ENCODE assay signal across 22 mouse cellular contexts in genomic region chr16:87604002-87604401, GRCm38 (mm10). TPM values are rescaled to one million over a fixed set of nuclear protein-coding genes. Genes with fewer than 3 reads are reported as not detected.
DNase-seq lines count a peak whose midpoint lies in the region; ATAC-seq and TF ChIP-seq lines count a peak whose summit lies in the region.
"Had no signal": no experiment of that assay in that cellular context is flagged by ENCODE, and none has a peak within 500 bp of the region (broad histone marks: within the 10 kb centered on the region; RNA-seq: fewer than 3 reads in every experiment).

No protein-coding gene starts in this region.

- H3K4me1 ChIP-seq in E14TG2a.4 (replicated peaks; ENCODE audit: low read depth, low read length) (peaks cover 44% of the 10 kb centered on the region), ES-Bruce4 (ENCODE audit: control insufficient read depth, insufficient read depth, low read length) (peaks cover 2% of the 10 kb centered on the region)
- H3K4me1 ChIP-seq in intestine, embryonic 15.5 days (replicated peaks), result peaks cover 8% of the 10 kb centered on the region
- H3K4me1 ChIP-seq in midbrain, embryonic 10.5 days, result no peaks in the 10 kb centered on the region
- H3K4me1 ChIP-seq: embryonic facial prominence, embryonic 13.5 days; forebrain, embryonic 13.5 days; hindbrain, embryonic 10.5 days had no signal

- no peaks in the 10 kb centered on the region for H3K9me3 ChIP-seq in E14TG2a.4 (ENCODE audit: low read length)
- H3K9me3 ChIP-seq in ES-Bruce4 (replicated peaks; ENCODE audit: control insufficient read depth, insufficient read depth, low read length, poor library complexity, severe bottlenecking), result no peaks in the 10 kb centered on the region
- H3K9me3 ChIP-seq in intestine, embryonic 15.5 days, result no peaks in the 10 kb centered on the region
- H3K9me3 ChIP-seq in midbrain, embryonic 10.5 days (replicated peaks), result no peaks in the 10 kb centered on the region
- H3K9me3 ChIP-seq: embryonic facial prominence, embryonic 13.5 days; forebrain, embryonic 13.5 days; heart, embryonic 12.5 days; hindbrain, embryonic 10.5 days had no signal

- H3K36me3 ChIP-seq in E14TG2a.4 (ENCODE audit: insufficient read depth, low read length) (no peaks in the 10 kb centered on the region), ES-Bruce4 (ENCODE audit: control insufficient read depth, insufficient read depth, low read length, poor library complexity, severe bottlenecking) (no peaks in the 10 kb centered on the region)
- H3K36me3 ChIP-seq in intestine, embryonic 15.5 days, result no peaks in the 10 kb centered on the region
- H3K36me3 ChIP-seq in midbrain, embryonic 10.5 days, result no peaks in the 10 kb centered on the region
- H3K36me3 ChIP-seq: embryonic facial prominence, embryonic 13.5 days; heart, embryonic 12.5 days; hindbrain, embryonic 10.5 days had no signal

- H3K4me3 ChIP-seq in E14TG2a.4 (replicated peaks; ENCODE audit: low read length) (peak overlapping the region; percentile 29; the same call in 1 of the 2 replicates), ES-Bruce4 (ENCODE audit: low read depth, low read length) (no peak overlapping the region)
- H3K4me3 ChIP-seq in intestine, embryonic 15.5 days (replicated peaks), result no peak overlapping the region
- no peak overlapping the region for H3K4me3 ChIP-seq in midbrain, embryonic 10.5 days
- H3K4me3 ChIP-seq: embryonic facial prominence, embryonic 13.5 days; forebrain, embryonic 13.5 days; heart, embryonic 12.5 days; hindbrain, embryonic 10.5 days had no signal

- WGBS in intestine, embryonic 15.5 days, result 52% methylated on average over 9 of the region's 9 CpGs
- WGBS in midbrain, embryonic 10.5 days, result 90% methylated on average over 9 of the region's 9 CpGs

- no peak for TF ChIP-seq CTCF in E14TG2a.4 (conservative IDR thresholded peaks at IDR 0.05; ENCODE audit: low read length)
- no peak for TF ChIP-seq CTCF in ES-Bruce4 (IDR thresholded peaks at IDR 0.05; ENCODE audit: low read depth, low read length)

- TF ChIP-seq POLR2A in ES-Bruce4 (IDR thresholded peaks at IDR 0.05; ENCODE audit: insufficient read depth, low read length), result no peak

- no peak overlapping the region for H3K9ac ChIP-seq in ES-Bruce4 (ENCODE audit: low read depth, poor library complexity, severe bottlenecking)
- H3K9ac ChIP-seq in intestine, embryonic 15.5 days, result no peak overlapping the region
- H3K9ac ChIP-seq: embryonic facial prominence, embryonic 13.5 days; forebrain, embryonic 13.5 days; forebrain, postnatal 0 days; heart, embryonic 12.5 days; hindbrain, embryonic 14.5 days had no signal

- H3K27me3 ChIP-seq in E14TG2a.4 (ENCODE audit: insufficient read depth, low read length) (0 out of 2 replicates have a peak, but pooled peaks cover 2% of the 10 kb centered on the region), ES-Bruce4 (ENCODE audit: control insufficient read depth, insufficient read depth, low read length, poor library complexity, severe bottlenecking) (no peaks in the 10 kb centered on the region)
- no peaks in the 10 kb centered on the region for H3K27me3 ChIP-seq in intestine, embryonic 15.5 days (replicated peaks)
- no peaks in the 10 kb centered on the region for H3K27me3 ChIP-seq in midbrain, embryonic 10.5 days (ENCODE audit: low read depth, poor library complexity, severe bottlenecking)
- H3K27me3 ChIP-seq: embryonic facial prominence, embryonic 13.5 days; forebrain, embryonic 13.5 days; heart, embryonic 12.5 days had no signal

- ATAC-seq in intestine, embryonic 15.5 days, result peak; percentile 18; the same call in 1 of the 2 replicates
- peak; percentile 12; the same call in 1 of the 2 replicates for ATAC-seq in megakaryocyte progenitor cell, adult 5-6 weeks (replicated peaks; ENCODE audit: poor library complexity)
- no peak for ATAC-seq in inflammation-experienced regulatory T-cells, adult 6 months
- ATAC-seq: forebrain, embryonic 13.5 days; forebrain, postnatal 0 days had no signal

- peak overlapping the region; percentile 52 for H3K27ac ChIP-seq in ES-Bruce4 (ENCODE audit: insufficient read depth, low read length)
- no peak overlapping the region for H3K27ac ChIP-seq in intestine, embryonic 15.5 days
- no peak overlapping the region for H3K27ac ChIP-seq in midbrain, embryonic 10.5 days (replicated peaks)
- H3K27ac ChIP-seq: embryonic facial prominence, embryonic 13.5 days; forebrain, embryonic 13.5 days; hindbrain, embryonic 10.5 days; hindbrain, embryonic 14.5 days had no signal

- no peak for DNase-seq in retina, embryonic 14.5 days (ENCODE audit: low spot score)
- DNase-seq in cerebellum, adult 11-12 months, result no peak
- no peak for DNase-seq in midbrain, embryonic 10.5 days (ENCODE audit: low spot score)
- DNase-seq: adrenal gland, postnatal 10 days; cerebellum, adult 11 months; cerebellum, adult 9-10 months; cerebellum, postnatal 25 days; forebrain, postnatal 0 days; gastrocnemius, postnatal 25 days had no signal

- no peak overlapping the region for H3K4me2 ChIP-seq in intestine, embryonic 15.5 days (replicated peaks)
- H3K4me2 ChIP-seq: embryonic facial prominence, embryonic 13.5 days; forebrain, embryonic 13.5 days; hindbrain, embryonic 14.5 days had no signal

- TF ChIP-seq EP300 in ES-Bruce4 (IDR thresholded peaks at IDR 0.05; ENCODE audit: insufficient read depth, low read depth, low read length), result no peak

RNA-seq across cellular contexts. Expression of gene Map3k7cl, which starts 50.9 kb away (rescaled TPM):
- not detected in 2 replicates for polyA plus RNA-seq in ES-Bruce4 (2011; ENCODE audit: insufficient read depth, insufficient read length, low read depth, missing spikeins)
- 0.53 and 0.62 TPM in 2 replicates for polyA plus RNA-seq in intestine, embryonic 15.5 days (2015; fragmentation: Nextera tagmentation; extraction: Ambion mirVana)
- not detected in 2 replicates for total RNA-seq in megakaryocyte progenitor cell, adult 5-6 weeks (2015)
- not detected in 2 replicates for total RNA-seq in megakaryocyte progenitor cell, adult 5-6 weeks (2017)
- not detected for polyA plus RNA-seq in inflammation-experienced regulatory T-cells, adult 6 months (2017; shearing (Covaris generic))
- polyA plus RNA-seq in midbrain, embryonic 10.5 days (2016; fragmentation: Nextera tagmentation; extraction: Ambion mirVana), result not detected in 2 replicates
- total RNA-seq: ES-E14; forebrain, postnatal 0 days; granulocyte monocyte progenitor cell, adult 5-6 weeks had no signal
- polyA plus RNA-seq: CD4-positive, CD25-positive, alpha-beta regulatory T cell, adult 4 months; embryonic facial prominence, embryonic 13.5 days; forebrain, postnatal 0 days; hindbrain, embryonic 10.5 days had no signal
